Mouse (Mus musculus) lung, postnatal 0 days (tissue): ENCODE measurements around the gene Nsun4. TPM values are rescaled to one million over a fixed set of nuclear protein-coding genes. Genes with fewer than 3 reads are reported as not detected.

ENCODE experiments used
- ATAC-seq: fragments of 200-750 bp; cut with Nextera tagmentation; 2 replicates; pipeline ENCODE4 v1.8.0; 2017; ENCODE audit warnings: moderate library complexity
- DNase-seq: peaks from one replicate; pipeline ENCODE4 v3.0.0-alpha.2; 2016; ENCODE audit warnings: low spot score
- H3K27ac ChIP-seq: fragments of 300-500 bp; sonication (generic); 2 replicates; pipeline ENCODE4 v1.5.1; 2014; ENCODE audit warnings: antibody characterized with exemption, mild to moderate bottlenecking, low read length, mixed read lengths
- H3K27me3 ChIP-seq: fragments of 300-500 bp; sonication (generic); replicated peaks from 2 replicates; pipeline ENCODE4 v1.6.1; 2014; ENCODE audit warnings: low read length, mixed read lengths; ENCODE audit not compliant: insufficient read depth
- H3K36me3 ChIP-seq: fragments of 300-500 bp; sonication (generic); 2 replicates; pipeline ENCODE4 v1.6.1; 2014; ENCODE audit warnings: low read length, mixed read lengths; ENCODE audit not compliant: insufficient read depth
- H3K4me1 ChIP-seq: fragments of 300-500 bp; sonication (generic); 2 replicates; pipeline ENCODE4 v1.6.1; 2014; ENCODE audit warnings: antibody characterized with exemption, low read depth, low read length, mixed read lengths; ENCODE audit not compliant: insufficient read depth
- H3K4me2 ChIP-seq: fragments of 300-500 bp; sonication (generic); replicated peaks from 2 replicates; pipeline ENCODE4 v1.6.1; 2014; ENCODE audit warnings: low read depth, mild to moderate bottlenecking, low read length, moderate library complexity, mixed read lengths
- H3K4me3 ChIP-seq: fragments of 300-500 bp; sonication (generic); 2 replicates; pipeline ENCODE4 v1.5.1; 2014; ENCODE audit warnings: low read depth, low read length
- H3K9ac ChIP-seq: fragments of 300-500 bp; sonication (generic); replicated peaks from 2 replicates; pipeline ENCODE4 v1.6.1; 2014; ENCODE audit warnings: low read depth, mild to moderate bottlenecking
- H3K9me3 ChIP-seq: fragments of 300-500 bp; sonication (generic); 2 replicates; pipeline ENCODE4 v1.6.1; 2016; ENCODE audit warnings: low read length, mixed read lengths
- CTCF ChIP-seq: IDR thresholded peaks from 2 replicates; pipeline ENCODE4 v1.5.1; 2016; ENCODE audit warnings: antibody characterized with exemption, mild to moderate bottlenecking
- EP300 ChIP-seq: IDR thresholded peaks from 2 replicates; pipeline ENCODE4 v1.6.1; 2016; ENCODE audit warnings: antibody characterized with exemption, mild to moderate bottlenecking, control low read depth
- WGBS: fragments of 180-500 bp; shearing (Covaris S2); extraction: QIAGEN DNeasy Blood & Tissue Kit; methylation state at CpG from one replicate; pipeline ENCODE4 v1.1.7; 2014; 5-methylcytosine and 5-hydroxymethylcytosine counted together
- polyA plus RNA-seq: library from polyadenylated mRNA; unstranded; fragments of >200 nt; fragmentation: Nextera tagmentation; extraction: Ambion mirVana; gene quantifications from 2 replicates; pipeline ENCODE4 v1.2.1, GENCODE M21; 2015

Nsun4 gene
- polyA plus RNA-seq, 1 experiment from 2014 or later = 37.9 TPM

GRCm38 (mm10) chr4:116070116-116070515 lies 16.4 kb upstream of the Nsun4 start:
- 0 out of 2 replicates have a peak, but pooled peaks cover 6% of the 10 kb centered on the region for H3K36me3 ChIP-seq

GRCm38 (mm10) chr4:116063855-116064254 lies 10.2 kb upstream of the Nsun4 start:
- Histone ChIP-seq H3K9ac (no peak overlapping the region), H3K27ac (no peak overlapping the region), H3K4me3 (no peak overlapping the region), H3K36me3 (0 out of 2 replicates have a peak, but pooled peaks cover 2% of the 10 kb centered on the region), H3K4me2 (no peak overlapping the region), H3K27me3 (no peaks in the 10 kb centered on the region), H3K9me3 (no peaks in the 10 kb centered on the region), H3K4me1 (no peaks in the 10 kb centered on the region)
- WGBS = 31% methylated on average over 1 of the region's 1 CpGs
- no peak for ATAC-seq
- no peak for DNase-seq
- TF ChIP-seq EP300 = no peak
- TF ChIP-seq CTCF = no peak

More at GRCm38 (mm10) chr4:116070116-116070515, 16.4 kb upstream of the Nsun4 start:
- no peak for TF ChIP-seq EP300
- TF ChIP-seq CTCF = no peak
- 0 out of 2 replicates have a peak, but pooled peaks cover 3% of the 10 kb centered on the region for H3K4me1 ChIP-seq
- WGBS = 51% methylated on average over 6 of the region's 6 CpGs
- no peak overlapping the region for H3K4me2 ChIP-seq
- no peaks in the 10 kb centered on the region for H3K9me3 ChIP-seq
- no peak for DNase-seq
- no peak overlapping the region for H3K9ac ChIP-seq
- ATAC-seq = no peak
- H3K27ac ChIP-seq = no peak overlapping the region
- no peaks in the 10 kb centered on the region for H3K27me3 ChIP-seq
- H3K4me3 ChIP-seq = no peak overlapping the region

DNA sequence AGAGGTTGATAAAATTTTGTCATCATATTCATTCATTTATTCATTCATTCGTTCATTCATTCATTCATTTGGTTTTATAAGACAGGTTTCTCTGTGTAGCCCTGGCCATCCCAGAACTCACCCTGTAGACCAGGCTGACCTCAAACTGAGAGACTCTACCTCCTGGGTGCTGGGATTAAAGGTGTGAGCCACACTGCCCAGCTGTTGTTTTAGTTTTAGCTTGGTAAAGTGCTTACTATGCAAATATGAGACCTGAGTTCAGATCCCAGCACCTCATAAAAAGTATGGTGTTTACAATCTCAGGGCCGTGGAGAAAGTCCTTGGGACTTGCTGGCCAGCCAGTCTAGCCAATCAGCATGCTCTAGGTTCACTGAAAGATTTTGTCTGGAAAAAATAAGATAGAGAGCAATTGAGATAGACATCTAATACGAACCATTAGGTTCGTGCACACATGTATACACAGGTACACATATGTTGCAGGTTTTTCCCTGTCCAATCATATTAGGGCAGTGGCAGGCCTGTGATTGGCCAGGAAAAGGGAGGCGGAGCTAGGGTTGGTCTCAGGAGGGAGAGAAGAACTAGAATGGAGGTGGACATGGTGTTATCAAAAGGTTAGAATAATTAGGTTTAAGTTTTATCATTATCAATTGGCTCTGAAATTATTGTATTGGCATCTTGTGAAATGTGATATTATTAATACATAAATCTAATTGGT lies 5.5 kb upstream of the Nsun4 start:
- H3K4me3 ChIP-seq = no peak overlapping the region
- no peaks in the 10 kb centered on the region for H3K9me3 ChIP-seq
- ATAC-seq = no peak
- TF ChIP-seq EP300 (no peak), CTCF (no peak)
- no peaks in the 10 kb centered on the region for H3K27me3 ChIP-seq
- DNase-seq = no peak
- H3K27ac ChIP-seq = no peak overlapping the region
- WGBS = 70% methylated on average over 5 of the region's 5 CpGs
- no peak overlapping the region for H3K4me2 ChIP-seq
- H3K36me3 ChIP-seq = no peaks in the 10 kb centered on the region
- H3K4me1 ChIP-seq = no peaks in the 10 kb centered on the region
- H3K9ac ChIP-seq = no peak overlapping the region

DNA sequence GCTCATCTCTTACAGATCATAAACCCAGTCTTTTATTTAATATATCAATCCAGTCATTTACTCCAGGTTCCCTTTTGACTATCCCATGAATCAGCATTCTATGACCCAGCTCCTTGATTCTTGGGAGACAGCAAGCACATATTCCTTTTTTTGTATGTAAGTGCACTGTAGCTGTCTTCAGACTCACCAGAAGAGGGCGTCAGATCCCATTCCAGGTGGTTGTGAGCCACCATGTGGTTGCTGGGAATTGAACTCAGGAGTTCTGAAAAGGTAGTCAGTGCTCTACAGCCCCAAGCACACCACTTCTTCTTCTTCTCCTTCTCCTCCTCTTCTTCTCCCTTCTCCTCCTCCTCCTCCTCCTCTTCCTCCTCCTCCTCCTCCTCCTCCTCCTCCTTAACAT lies 3.9 kb upstream of the Nsun4 start:
- Histone ChIP-seq H3K4me1 (peaks cover 6% of the 10 kb centered on the region), H3K36me3 (no peaks in the 10 kb centered on the region), H3K27ac (no peak overlapping the region), H3K4me2 (no peak overlapping the region), H3K9me3 (no peaks in the 10 kb centered on the region), H3K27me3 (no peaks in the 10 kb centered on the region), H3K9ac (no peak overlapping the region), H3K4me3 (no peak overlapping the region)
- TF ChIP-seq CTCF (peak; percentile 30), EP300 (no peak)
- no peak for ATAC-seq
- DNase-seq = no peak
- WGBS = 11% methylated on average over 1 of the region's 1 CpGs

DNA sequence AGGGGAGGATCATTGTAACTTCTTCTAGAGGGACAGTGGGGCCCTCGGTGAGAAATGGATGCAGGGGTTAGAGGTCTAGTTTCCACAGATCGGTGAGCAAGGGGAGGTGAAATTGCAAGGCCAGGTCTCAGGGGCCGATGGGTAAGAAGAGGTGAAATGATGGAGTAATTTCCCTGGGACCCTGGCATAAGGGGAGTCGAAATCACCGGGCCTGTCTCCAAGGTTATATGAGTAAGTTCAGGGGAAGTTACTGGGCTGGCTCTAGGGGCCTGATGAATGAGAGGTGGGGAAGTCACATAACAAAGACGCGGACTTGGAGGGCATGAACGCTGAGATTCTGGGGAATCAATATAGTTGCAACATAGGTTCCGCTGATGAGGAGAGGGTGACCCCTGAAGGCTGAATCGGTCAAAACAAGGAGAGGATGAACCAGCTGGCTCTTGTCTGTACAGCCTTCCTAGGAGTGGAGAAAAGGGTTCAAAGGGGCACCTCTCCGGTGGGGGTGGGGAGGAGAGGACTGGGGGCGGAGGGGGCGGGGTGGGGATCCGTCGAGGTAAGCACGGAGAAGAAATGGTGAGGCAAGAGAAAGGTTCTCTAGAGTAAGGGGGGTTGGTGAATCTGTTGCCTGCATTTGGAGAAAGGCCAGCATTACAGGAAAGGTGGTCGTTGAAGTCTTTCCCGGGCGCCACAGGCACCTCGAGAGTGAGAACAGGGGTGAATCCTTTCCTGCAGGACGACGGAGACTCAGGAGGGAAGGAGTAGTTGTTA lies 966 bp downstream of the Nsun4 start:
- no peak for TF ChIP-seq EP300
- TF ChIP-seq CTCF = peak; percentile 54
- WGBS = 7% methylated on average over 22 of the region's 22 CpGs
- peak; percentile 79 for DNase-seq

DNA sequence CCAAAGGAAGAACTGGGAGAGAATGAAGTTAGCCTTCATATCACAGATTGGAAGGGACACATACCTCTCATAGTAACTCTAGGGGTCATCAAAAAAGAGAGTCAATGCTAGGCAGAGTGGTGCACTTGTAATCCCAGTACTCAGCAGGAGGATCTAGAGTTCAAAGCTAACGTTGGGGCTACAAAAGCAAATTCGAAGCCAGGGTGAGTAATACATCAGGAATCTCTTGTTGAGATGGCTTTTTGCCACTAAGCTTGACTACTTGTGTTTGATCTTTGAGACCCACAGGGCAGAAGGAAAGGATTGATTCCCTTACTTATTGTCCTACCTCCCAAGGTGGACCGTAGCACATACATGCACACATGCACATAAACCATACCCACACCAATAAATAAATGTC lies 4.5 kb downstream of the Nsun4 start:
- 44% methylated on average over 3 of the region's 3 CpGs for WGBS
- Histone ChIP-seq H3K4me1 (peaks cover 8% of the 10 kb centered on the region), H3K27ac (peak overlapping the region; percentile 55), H3K4me3 (no peak overlapping the region), H3K4me2 (no peak overlapping the region), H3K27me3 (no peaks in the 10 kb centered on the region), H3K36me3 (peaks cover 7% of the 10 kb centered on the region; the same call in 1 of the 2 replicates), H3K9ac (no peak overlapping the region), H3K9me3 (no peaks in the 10 kb centered on the region)
- TF ChIP-seq EP300 = no peak
- TF ChIP-seq CTCF = no peak
- no peak for ATAC-seq
- peak; percentile 44 for DNase-seq

More for the DNA sequence above, 966 bp downstream of the Nsun4 start:
- H3K9me3 ChIP-seq = no peaks in the 10 kb centered on the region
- ATAC-seq = peak; percentile 18
- H3K27me3 ChIP-seq = no peaks in the 10 kb centered on the region
- peak overlapping the region; percentile 97 for H3K27ac ChIP-seq
- peaks cover 8% of the 10 kb centered on the region for H3K4me1 ChIP-seq
- H3K9ac ChIP-seq = peak overlapping the region; percentile 46
- peak overlapping the region; percentile 76 for H3K4me2 ChIP-seq
- H3K4me3 ChIP-seq = peak overlapping the region; percentile 50
- H3K36me3 ChIP-seq = peaks cover 6% of the 10 kb centered on the region; the same call in 1 of the 2 replicates
